Mouse (Mus musculus) cortical plate, adult 2 months (tissue): ENCODE results near the gene Gm765. TPM values are rescaled to one million over a fixed set of nuclear protein-coding genes. Genes with fewer than 3 reads are reported as not detected.

Source experiments
- H3K27ac ChIP-seq: fragments of 200-500 bp; 2 replicates; pipeline ENCODE4 v1.5.1; 2012; ENCODE audit warnings: low read length, control low read depth, inconsistent platforms; ENCODE audit not compliant: insufficient read depth
- H3K4me1 ChIP-seq: fragments of 200-500 bp; 2 replicates; pipeline ENCODE4 v1.6.1; 2011; ENCODE audit warnings: low read length; ENCODE audit not compliant: control insufficient read depth, insufficient read depth
- H3K4me3 ChIP-seq: fragments of 200-500 bp; 2 replicates; pipeline ENCODE4 v1.5.1; 2011; ENCODE audit warnings: mild to moderate bottlenecking, low read length, control low read depth; ENCODE audit not compliant: insufficient read depth
- CTCF ChIP-seq: fragments of 200-500 bp; IDR thresholded peaks from 2 replicates; pipeline ENCODE4 v1.5.1; 2011; ENCODE audit warnings: mild to moderate bottlenecking, control low read depth, low read length; ENCODE audit not compliant: insufficient read depth; ENCODE audit errors: extremely low read depth
- POLR2A ChIP-seq: fragments of 200-500 bp; IDR thresholded peaks from 2 replicates; pipeline ENCODE4 v1.6.1; 2011; ENCODE audit warnings: mild to moderate bottlenecking, low read length, control low read depth; ENCODE audit not compliant: insufficient read depth; ENCODE audit errors: extremely low read depth
- polyA plus RNA-seq: library from polyadenylated mRNA; depleted of rRNA; stranded (reverse); fragments of >200 nt; gene quantifications from 2 replicates; pipeline ENCODE4 v1.2.3, GENCODE M21; 2012

The Gm765 gene
- polyA plus RNA-seq, 1 experiment = 2.8 TPM

DNA sequence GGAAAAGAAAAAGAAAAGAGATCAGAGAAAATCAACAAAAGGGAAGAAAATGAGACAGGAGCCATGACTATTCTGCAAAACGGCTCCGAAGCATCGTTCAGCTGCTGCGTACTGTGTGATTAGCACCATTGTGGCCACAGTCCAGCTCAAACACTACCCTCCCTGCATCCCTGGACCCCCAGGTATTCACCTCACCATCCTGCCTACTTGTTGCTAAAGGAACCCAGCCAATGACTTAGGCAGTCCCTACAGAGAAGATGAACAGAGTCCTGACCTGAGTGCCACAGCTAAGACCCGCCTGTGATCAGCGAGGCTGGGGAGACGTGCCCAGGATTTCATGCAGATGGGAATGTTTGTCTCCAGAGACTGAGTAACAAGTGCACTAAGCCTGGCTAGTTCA, 35.4 kb downstream of the Gm765 start:
- Histone ChIP-seq H3K27ac (no peak overlapping the region), H3K4me3 (no peak overlapping the region), H3K4me1 (no peaks in the 10 kb centered on the region)
- no peak for TF ChIP-seq POLR2A
- TF ChIP-seq CTCF = no peak

DNA sequence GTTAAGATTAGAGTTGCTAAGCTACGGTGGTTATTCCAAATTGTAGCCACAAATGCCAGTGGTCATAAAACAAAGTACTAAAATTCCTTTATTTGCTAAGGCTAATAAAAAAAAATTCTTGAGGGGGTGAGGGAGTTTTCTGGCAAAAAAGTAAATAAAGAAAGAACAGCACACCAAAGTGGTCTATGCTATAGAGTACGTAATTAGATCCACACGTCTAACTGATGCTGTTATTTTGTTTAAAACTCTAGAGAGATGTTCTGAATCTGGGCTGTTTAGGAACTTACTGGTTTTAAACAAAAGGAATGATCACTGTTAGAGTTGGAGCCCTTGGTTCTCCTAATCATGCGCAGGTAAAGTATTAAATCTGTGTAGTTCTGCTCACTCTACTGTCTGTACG, 50.5 kb downstream of the Gm765 start:
- TF ChIP-seq POLR2A (no peak), CTCF (no peak)
- H3K27ac ChIP-seq = no peak overlapping the region
- H3K4me3 ChIP-seq = no peak overlapping the region
- H3K4me1 ChIP-seq = peaks cover 2% of the 10 kb centered on the region

DNA sequence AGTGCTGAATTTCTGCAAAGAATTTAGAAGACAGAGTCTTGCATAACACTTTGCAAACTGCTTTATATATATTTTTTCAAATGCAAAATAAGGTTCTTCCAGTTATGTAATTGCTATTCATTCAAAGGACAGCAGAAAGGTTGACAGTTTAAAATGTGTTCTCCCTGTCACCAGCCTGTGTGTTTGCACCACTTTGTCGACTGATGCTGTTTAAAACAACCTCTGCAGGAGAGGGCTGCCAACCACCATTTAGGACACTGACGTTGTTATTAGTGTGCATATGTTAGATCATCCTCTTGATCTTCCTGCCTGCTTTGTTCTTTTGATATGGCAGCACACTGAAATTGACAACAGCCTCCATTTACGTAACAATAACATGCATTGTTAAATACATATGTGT, 54.2 kb downstream of the Gm765 start:
- Histone ChIP-seq H3K4me3 (no peak overlapping the region), H3K27ac (peak overlapping the region; percentile 55; the same call in 1 of the 2 replicates), H3K4me1 (peaks cover 2% of the 10 kb centered on the region)
- TF ChIP-seq CTCF (no peak), POLR2A (no peak)

DNA sequence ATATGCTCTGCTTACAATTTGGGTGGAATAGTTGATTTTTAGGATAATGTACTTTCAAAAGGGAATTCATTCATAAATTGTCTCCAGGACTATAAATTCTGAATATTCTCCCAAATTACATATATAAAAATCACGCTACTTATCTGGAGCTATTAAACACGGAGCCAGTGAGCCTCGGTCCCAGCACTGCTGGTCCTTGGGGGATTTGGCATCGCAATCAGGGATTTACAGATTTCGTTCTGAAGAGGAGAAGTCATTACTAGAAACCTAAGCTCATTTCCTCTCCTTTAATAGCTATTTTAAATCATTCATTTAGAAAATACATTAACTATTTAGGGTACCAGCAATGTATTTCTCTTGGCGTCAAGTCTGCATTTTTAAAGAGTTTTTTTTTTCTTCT, 55.0 kb downstream of the Gm765 start:
- no peak overlapping the region for H3K27ac ChIP-seq
- no peak overlapping the region for H3K4me3 ChIP-seq
- peaks cover 2% of the 10 kb centered on the region for H3K4me1 ChIP-seq
- no peak for TF ChIP-seq CTCF
- TF ChIP-seq POLR2A = no peak

DNA sequence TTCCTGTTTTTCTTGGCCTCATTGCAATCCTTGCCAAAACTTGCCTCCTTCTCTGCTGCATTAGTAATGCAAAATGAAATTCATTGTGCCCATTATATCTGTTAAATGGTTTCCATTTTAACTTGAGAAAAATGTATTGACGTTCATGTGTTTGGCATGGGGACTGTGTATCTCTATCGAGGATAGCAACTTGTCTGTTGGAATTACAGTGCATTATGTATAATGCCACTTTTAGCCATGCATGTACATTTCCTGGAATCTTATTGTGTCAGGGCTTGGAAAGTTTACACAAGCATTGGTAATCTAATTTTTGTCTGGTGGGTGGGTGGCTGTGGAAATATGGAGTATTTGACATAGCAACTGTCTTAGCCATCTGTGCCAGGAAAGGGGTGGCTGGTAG, 57.4 kb downstream of the Gm765 start:
- Histone ChIP-seq H3K4me1 (peaks cover 2% of the 10 kb centered on the region), H3K27ac (no peak overlapping the region), H3K4me3 (no peak overlapping the region)
- no peak for TF ChIP-seq POLR2A
- no peak for TF ChIP-seq CTCF

DNA sequence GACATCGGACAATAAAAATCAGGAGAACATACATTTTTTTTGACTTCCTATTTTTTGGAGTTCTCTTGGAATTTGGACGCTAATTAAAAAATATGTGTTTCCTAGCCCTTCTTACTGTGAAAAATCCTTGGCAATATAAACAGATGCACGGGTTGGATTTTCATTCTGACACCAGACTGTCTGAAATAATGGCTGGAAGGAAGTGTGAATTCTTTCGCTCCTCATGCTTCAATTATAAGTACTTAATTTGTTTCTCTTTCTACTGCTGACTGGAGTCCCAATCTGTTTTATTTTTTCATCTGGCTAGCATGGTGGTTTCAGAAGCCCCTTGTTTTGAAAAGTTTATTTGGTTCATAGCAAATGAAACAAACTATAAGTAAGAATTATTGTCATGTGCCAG, 59.8 kb downstream of the Gm765 start:
- TF ChIP-seq CTCF (no peak), POLR2A (no peak)
- H3K4me1 ChIP-seq = no peaks in the 10 kb centered on the region; the same call in 1 of the 2 replicates
- H3K27ac ChIP-seq = no peak overlapping the region
- H3K4me3 ChIP-seq = no peak overlapping the region

DNA sequence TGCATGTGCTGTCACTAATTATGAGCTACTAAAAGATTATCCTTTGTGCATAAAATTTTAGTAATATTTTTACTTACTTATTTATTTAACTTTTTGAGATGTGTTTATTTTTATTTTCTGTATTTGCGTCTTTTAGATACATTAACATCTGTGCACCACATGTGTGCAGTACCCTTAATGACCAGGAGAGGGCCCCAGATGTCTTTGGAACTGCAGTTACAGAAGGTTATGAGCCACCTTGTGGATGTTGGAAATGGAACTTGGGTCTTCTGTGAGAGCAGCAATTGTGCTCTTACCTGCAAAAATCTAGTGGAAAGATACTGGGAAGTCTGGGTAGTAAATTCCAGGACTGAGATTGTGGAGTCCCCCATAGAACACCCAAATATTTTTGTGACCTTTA, 71.0 kb downstream of the Gm765 start:
- no peaks in the 10 kb centered on the region for H3K4me1 ChIP-seq
- TF ChIP-seq CTCF = peak; percentile 42; the same call in 1 of the 2 replicates
- TF ChIP-seq POLR2A = no peak
- H3K4me3 ChIP-seq = no peak overlapping the region
- no peak overlapping the region for H3K27ac ChIP-seq

DNA sequence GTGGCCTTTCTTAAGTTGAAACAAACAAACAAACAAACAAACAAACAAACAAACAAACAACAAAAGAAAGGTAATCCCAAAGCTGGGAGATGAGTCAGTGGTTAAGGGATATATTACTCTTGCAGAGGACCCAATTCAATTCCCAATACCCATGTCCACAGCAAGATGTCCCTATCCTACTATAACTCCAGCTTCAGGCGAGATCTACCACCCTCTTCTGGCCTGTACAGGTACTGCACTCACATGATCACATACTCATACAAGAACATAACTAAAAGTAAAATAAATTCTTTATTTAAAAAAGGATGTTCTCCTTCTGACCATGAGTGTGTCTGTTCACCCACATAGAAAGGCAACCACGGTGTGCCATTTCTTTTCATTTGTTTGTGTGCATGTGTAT, 79.6 kb downstream of the Gm765 start:
- Histone ChIP-seq H3K27ac (no peak overlapping the region), H3K4me1 (no peaks in the 10 kb centered on the region), H3K4me3 (no peak overlapping the region)
- no peak for TF ChIP-seq CTCF
- no peak for TF ChIP-seq POLR2A

DNA sequence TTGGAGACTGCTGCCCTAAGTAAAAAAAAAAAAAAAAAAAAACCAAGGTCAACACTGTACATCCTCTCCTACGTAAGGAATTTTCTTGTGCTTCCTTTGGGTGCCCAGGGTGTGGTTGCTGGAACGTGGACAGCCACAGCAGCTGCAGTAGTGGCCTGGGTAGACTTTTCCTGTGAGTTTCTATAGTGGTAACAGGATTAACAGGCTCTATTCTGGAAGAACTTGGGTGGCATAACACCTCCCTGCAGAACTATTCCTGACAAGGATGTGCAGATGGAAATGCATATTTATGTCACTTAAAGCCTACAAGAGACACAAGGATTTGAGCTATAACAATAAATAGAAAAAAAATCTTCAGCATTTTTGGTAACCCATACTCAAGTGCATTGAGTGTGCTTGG, 83.5 kb downstream of the Gm765 start:
- Histone ChIP-seq H3K27ac (no peak overlapping the region), H3K4me3 (no peak overlapping the region), H3K4me1 (no peaks in the 10 kb centered on the region)
- TF ChIP-seq CTCF (no peak), POLR2A (no peak)

DNA sequence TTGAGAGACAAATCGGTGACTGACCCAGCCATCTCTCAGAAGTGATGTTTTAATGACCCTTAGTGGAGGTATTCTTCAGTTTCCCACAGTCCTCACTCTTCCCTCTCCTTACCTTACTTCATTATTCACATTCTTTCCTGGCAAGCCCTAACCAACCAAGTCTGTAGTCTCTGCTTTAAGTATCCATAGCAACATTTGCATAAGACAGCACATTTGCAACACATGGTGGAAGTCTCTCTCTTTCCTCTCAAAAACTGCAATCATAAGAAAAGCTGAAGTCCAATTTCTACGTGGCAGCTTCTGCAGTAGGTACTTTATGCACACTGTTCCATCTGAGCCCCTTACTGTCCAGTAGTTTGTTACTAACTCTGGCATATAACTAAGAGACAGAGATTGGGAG, 96.1 kb downstream of the Gm765 start:
- TF ChIP-seq CTCF (no peak), POLR2A (no peak)
- Histone ChIP-seq H3K27ac (no peak overlapping the region), H3K4me3 (no peak overlapping the region), H3K4me1 (peaks cover 1% of the 10 kb centered on the region)

DNA sequence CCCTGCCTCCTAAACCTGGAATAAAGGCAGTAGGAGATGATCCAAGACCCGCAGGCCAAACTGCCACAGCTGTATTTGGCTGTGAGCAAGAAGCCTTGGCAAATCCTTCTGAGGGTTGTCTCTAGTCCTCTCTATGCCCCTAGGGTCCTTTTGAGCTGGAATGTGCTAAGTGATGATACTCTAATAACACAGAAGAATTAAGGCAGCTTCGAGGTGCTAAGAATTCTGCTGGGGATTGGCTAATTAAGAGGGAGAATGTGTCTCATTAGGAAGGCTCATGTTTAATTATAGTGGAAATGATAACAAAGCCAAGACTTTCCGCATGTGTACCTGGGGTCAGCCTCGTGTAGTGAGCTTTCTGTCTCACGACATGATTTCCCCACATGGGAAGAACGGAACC, 99.4 kb downstream of the Gm765 start:
- TF ChIP-seq CTCF (no peak), POLR2A (no peak)

More for the DNA sequence above, 99.4 kb downstream of the Gm765 start:
- Histone ChIP-seq H3K27ac (no peak overlapping the region), H3K4me3 (no peak overlapping the region), H3K4me1 (peaks cover 1% of the 10 kb centered on the region)
